Mouse (Mus musculus) adrenal gland, postnatal 14 days (tissue): ENCODE results near the gene Slc31a1. TPM values are rescaled to one million over a fixed set of nuclear protein-coding genes. Genes with fewer than 3 reads are reported as not detected.

Experiments used
- DNase-seq: peaks from one replicate; pipeline ENCODE4 v3.0.0; 2021; ENCODE audit warnings: mixed read lengths
- total RNA-seq: library from RNA; stranded (reverse); gene quantifications from 2 replicates; pipeline ENCODE4 v1.2.3, GENCODE M21; 2021

Slc31a1 gene
- total RNA-seq, 1 experiment from 2014 or later: 58.8 TPM

DNA sequence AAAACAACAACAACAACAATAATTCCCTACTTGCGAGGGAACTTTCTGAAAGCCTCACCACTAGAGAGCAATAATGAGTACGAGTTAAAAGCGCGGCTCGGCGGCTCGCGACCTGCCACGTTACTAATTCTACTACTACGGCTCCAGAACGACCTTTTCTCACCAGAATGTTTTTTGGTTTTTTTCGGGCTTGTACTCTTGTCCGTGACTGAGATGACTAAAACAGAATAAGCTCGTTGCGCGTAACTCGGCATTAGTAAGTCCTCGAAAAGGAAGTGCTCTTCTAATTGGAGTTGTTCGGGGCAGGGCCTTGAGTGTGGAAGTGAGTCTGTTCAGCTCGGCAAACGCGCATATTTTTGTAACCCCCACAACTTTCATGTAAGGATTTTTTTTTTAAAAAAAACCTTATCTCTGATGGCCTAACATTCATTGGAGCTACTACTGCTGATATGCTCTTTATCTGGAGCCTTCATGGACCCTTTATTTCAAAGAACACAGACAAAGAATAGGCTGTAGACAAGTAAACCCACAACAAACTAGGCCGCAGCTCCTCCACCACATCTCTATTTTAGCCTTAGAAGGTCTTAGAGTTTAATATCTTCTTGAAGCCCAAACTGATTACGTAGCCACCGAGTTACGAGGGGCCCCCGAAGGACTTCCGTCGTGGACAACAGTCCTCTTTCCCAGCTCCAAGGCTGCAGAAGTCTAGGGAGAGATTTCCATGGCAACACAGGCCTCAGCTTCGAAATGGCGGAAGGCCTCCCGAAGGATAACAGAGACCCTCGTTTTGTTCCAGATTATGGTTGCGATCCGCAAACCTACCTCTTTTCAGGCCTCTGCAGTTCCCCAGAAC lies 47.4 kb downstream of the Slc31a1 start:
- DNase-seq: peak; percentile 66

- DNase-seq: peak; percentile 97
These were observed 48.2 kb downstream of the Slc31a1 start, which contains the start of the genes Cdc26 and Prpf4 for GRCm38 (mm10) chr4:62408601-62409282. Gene Cdc26, minus strand, starts transcription at chr4:62408642. Gene Prpf4, plus strand, starts transcription at chr4:62408797.

DNA sequence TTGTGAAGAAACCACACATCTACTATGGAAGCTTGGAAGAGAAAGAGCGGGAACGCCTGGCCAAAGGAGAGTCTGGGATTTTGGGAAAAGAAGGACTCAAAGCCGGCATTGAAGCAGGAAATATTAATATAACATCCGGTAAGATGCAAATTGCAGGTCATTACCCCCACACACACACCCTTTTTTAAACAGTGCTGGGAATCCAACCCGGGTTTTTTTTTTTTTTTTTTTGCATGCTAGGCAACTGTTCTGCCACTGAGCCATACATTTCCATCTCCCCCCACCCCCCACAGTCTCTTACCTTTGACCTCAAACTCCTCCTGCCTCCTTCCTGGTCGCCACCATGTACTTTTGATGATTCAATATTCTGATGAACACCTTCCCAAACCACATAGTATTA lies 49.1 kb downstream of the Slc31a1 start:
- DNase-seq: no peak

DNA sequence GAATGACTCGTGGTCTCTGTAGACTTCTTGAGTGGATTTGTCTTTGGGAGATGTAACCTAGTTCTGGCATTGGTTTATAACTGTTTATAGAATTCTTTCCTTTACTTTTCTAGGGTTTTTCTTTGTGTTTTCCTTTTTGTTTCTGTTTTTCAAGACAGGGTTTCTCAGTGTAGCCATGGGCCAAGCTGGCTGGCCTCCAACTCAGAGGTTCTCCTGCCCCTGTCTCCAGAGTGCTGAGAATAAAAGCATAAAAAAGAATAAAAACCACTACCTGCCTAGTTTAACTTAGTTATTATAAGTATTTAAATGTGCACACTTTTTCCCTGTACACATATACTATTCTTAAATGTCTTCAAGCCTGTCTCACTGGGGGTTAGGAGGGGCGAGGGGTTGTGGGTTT lies 49.8 kb downstream of the Slc31a1 start:
- no peak for DNase-seq

GRCm38 (mm10) chr4:62411606-62412005 lies 51.1 kb downstream of the Slc31a1 start:
- DNase-seq: peak; percentile 62

DNA sequence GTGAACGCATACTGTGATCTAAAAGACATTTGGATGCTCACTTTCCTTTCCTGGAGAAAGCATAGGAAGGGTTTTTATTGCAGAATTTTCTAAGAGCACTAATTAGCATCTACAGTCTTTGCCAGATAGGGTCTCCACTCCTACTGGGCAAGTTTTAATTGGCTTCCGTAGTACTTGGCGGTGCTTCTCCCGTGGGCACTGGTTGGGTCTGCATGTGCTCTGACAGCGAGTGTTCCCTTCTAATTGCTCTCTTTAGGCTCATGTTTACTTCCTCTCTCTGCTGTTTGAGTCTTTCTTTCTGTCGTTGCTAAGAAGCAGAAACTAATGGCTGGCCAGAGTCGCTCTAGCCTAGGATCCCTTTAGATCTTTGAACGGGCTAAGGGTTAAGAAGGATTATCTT lies 57.9 kb downstream of the Slc31a1 start:
- DNase-seq: no peak

DNA sequence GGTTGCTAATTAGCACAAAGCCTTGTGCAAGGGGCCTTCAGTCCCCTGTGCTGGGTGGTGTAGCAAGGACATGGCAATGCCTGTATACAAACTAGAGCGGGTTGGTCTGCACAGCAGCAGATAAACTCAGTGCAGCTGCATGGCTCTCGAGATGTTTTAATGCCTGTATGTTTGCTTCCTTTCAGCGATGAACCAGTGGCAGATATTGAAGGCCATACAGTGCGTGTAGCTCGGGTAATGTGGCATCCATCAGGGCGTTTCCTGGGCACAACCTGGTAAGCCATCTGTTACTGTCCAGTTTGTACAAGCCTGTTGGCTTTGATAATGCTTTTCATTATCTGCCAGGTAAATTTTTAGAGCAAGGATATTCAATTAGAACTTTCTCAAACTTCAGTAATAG lies 58.6 kb downstream of the Slc31a1 start:
- DNase-seq: no peak

DNA sequence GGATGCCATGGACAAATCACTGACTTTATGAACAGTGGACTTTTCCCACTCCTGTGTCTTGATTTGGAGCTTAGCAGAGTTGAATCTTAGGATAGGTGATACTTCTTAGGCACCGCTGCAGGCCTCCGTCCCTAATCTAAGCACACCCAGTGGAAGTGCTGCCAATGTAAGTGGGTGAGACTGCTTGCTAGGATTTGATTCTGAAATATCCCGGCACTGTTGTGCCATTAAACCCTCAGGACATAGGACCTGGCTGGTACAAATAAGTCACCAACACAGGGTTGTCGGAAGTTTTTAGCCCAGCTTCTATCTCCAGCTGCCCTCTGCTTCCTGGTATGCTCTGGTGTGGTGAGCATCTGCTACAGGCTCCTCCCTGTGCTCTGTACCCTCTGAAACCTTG lies 65.4 kb downstream of the Slc31a1 start:
- no peak for DNase-seq

DNA sequence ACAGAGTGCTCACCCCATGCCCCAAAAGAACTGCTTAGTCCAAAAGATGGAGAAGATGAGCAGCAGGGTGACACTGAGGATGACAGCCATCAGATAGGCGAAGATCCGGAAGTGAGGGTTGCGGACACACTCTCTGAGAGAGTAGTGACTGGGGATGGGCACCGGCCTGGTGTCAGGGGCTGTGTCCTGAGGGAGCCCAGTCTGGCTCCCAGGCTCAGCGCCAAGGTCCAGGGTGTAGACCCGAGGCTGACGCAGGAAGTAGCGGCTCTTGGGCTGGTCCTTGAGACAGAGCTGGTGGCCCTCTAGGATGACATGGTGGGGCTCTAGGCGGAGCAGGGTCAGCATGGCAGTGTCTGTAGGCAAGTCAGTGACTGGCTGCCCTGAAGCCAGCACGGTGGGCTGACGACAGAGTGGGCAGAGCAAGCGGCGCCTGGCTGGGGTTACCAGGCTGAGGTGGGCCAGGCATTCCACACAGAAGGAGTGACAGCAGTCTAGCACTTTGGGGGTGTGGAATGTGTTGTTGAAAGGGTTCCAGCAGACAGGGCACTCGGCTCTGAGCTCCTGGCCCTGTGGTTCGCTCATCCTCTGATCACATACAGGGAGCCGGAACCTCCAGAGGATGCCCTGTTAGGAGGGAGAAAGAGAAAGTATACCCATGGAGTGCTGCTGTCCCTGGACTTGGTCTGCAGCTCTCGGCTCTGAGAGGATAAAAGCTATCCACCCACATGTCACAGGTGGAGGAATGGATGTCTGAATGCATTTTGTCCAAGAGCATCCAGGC lies 67.6 kb downstream of the Slc31a1 start:
- DNase-seq: no peak

DNA sequence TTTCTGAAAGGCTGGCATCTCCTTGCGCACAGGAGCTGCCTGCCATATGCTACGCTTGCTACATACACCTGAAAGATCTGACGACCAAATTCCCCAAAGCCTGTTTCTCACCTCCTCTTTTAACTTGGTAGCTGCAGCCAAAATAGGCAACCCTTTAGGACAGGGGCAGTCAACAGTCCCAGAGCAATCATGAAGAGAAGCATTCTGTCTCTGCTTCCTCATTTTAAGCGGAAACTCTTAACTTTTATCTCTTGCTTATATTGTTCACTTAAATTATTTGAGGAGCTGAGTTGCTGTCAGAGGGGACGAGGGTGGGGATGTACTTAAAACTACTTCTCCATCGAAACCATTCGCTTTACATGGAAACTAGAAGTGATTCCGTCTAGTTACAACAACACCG lies 69.1 kb downstream of the Slc31a1 start:
- DNase-seq: no peak

GRCm38 (mm10) chr4:62430678-62431077 lies 70.2 kb downstream of the Slc31a1 start:
- no peak for DNase-seq

DNA sequence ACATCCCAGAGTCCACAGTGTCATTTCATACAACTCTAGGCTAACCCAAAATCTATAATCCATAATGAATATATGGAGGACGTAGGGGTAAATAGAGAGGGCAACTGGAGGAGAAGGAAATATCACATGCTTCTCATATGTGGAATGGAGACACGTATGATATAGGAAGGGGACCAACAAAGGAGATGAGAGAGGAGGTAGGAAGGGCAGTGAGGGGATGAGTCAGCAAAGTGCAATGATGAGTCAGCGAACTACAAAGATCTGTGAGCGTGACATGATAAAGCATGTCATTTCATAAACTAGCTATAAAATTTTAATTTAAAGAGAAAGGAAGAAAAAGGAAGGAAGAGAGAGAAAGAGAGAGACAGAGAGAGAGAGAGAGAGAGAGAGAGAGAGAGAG lies 71.0 kb downstream of the Slc31a1 start:
- no peak for DNase-seq

DNA sequence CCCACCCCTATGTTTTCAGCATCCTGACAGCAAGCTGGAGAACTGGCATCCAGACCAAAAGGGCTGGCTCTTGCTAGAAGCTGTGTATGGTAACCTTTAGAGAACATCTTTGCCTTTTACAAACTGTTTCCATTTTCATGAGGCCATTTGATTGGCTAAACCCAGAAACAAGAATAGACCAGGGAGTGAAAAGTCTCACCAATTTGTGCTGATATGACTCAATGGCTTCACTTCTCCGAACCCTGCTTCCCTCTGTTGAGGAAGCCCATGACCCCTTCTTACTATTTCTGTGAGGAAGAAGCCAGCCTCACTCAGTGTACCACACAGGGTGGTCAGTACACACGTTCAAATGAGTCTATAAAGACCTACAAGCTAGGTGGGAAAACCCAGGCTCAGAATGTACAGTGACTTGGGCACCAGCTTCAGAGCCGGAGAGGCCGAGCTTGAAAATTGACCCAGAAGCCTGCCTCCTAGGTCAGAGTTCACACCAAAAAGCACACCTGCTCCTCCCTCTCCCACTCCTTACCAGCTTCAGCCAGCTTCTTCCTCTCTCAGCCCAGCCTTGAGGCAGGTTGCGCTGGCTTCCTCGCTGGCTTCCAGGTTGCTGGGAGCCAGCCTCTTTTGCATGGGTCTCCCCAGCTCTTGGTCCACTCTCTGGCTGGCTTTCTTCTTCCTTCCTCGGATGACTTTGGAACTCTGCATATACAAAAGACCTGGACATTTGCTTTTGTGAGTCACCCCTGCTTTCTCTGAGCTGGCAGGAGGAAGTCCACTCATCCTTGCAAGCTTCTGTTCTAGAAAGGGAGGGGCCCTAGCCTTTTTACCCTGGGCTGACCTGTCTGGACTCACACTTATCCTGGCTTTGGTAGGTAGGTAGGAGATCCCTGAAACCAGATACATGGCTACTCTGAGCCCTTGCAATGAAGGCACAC lies 73.7 kb downstream of the Slc31a1 start:
- DNase-seq: no peak

DNA sequence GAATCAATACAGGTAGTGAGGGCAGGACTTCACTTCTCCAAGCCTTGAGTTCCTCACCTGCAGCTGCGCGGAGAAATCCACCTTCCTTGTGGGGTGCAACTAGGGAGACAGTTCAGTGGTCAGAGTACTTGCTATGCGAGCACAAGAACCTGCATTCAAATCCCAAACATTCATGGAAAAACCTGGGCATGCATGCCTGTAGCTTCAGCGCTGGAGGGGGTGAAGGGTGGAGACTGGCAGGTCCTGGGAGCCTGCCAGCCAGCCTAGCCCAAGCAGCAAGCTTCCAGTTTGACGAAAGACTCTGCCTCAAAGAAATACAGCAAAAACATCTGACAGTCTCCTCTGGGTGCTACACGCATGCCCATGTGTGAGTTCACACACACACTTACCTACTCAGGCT lies 74.6 kb downstream of the Slc31a1 start, which contains the start of gene Rnf183:
Rnf183 (minus strand) TSS at position 172 of the 400 bp plus-strand sequence.
- DNase-seq: no peak

- DNase-seq: no peak
These were observed 76.8 kb downstream of the Slc31a1 start for GRCm38 (mm10) chr4:62437256-62437778.

- no peak for DNase-seq
These were observed 77.3 kb downstream of the Slc31a1 start for GRCm38 (mm10) chr4:62437871-62438270.

GRCm38 (mm10) chr4:62439793-62440192 lies 79.3 kb downstream of the Slc31a1 start:
- DNase-seq: no peak

DNA sequence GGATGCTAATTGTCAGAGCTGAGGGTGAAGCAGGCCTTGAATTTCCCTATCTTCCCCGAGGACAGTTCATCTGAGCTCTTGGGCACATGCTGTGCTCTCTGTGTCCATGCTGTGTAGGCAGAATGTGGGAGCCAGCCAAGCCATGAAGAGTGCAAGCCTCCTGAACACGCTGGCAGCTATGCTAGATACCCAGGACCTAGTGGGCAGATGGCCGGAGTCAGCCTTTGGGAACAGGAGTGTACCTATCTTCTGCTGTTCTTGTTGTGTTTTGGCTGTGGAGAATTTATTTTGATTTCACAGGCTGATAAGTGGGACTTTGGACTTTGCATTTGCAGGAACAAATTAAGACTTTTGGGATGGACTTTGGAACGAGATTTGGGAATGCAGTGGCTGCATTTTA lies 80.0 kb downstream of the Slc31a1 start:
- DNase-seq: no peak

DNA sequence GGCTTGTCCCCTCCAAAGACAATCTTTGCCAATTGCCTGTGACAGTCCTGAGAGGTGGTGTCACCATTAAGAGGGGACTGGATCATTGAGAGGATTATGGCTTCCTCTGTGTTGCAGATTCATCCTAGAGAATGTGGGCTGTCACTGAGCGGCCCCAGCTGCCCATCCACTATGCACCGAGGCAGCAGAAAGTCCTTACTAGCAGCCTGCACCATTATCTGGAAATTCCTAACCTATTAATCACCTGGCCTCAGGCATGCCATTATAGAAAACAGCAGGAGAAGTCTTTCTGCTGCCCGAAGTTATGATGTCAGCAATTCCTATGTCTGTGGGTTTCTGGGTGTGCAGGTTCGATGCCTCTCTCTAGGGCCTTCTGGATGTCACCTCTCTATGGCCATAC lies 80.5 kb downstream of the Slc31a1 start:
- no peak for DNase-seq
